Mouse (Mus musculus): ENCODE measurements around the gene Ptprc. TPM values are rescaled to one million over a fixed set of nuclear protein-coding genes. Genes with fewer than 3 reads are reported as not detected.
A peak's percentile ranks its signal among the peaks of the same experiment; 100 is the strongest.

Ptprc gene
- total and polyA plus RNA-seq, 3 experiments: 13.1 to 15.1 TPM; not detected in 1

DNA sequence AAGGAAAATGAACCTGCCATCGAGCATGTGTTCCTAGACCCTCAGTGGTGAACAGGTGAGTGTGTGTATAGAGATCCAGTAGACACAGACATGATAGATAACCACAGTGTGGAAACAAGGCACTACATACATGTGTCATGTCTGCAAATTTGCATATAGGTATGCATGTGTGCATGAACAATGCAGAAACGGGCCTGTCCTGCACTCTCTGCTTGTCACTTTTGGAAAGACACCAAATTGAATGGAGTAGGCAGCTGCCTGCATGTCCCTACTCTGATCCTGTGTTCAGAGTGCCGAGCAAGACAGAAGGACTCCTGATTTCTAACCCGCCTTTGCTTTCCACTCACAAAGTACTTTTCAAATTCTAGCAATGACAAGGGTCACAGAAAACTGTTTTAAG, 3.4 kb downstream of the Ptprc start:
- Histone ChIP-seq H3K27ac (ENCODE audit: control insufficient read depth, low read depth, low read length) (no peak overlapping the region), H3K27me3 (ENCODE audit: control insufficient read depth in 1 of 2, insufficient read depth in 2 of 2, low read length in 2 of 2) (no peaks in the 10 kb centered on the region), H3K4me1 (ENCODE audit: control insufficient read depth in 1 of 2, insufficient read depth in 2 of 2, low read length in 2 of 2) (peaks cover 5 to 7% of the 10 kb centered on the region in 2 experiments), H3K4me3 (ENCODE audit: control insufficient read depth in 1 of 2, insufficient read depth in 1 of 2, low read depth in 2 of 2, low read length in 2 of 2) (no peak overlapping the region), H3K79me2 (ENCODE audit: control insufficient read depth, insufficient read depth, low read length, poor library complexity) (peaks cover 11% of the 10 kb centered on the region), H3K9me3 (replicated peaks; ENCODE audit: insufficient read depth, low read length) (no peaks in the 10 kb centered on the region), H3K36me3 (ENCODE audit: control insufficient read depth in 1 of 2, insufficient read depth in 2 of 2, low read length in 2 of 2) (peaks cover 0 to 11% of the 10 kb centered on the region in 2 experiments; a peak in 2 of 4 replicates), H3K9ac (ENCODE audit: control insufficient read depth, low read depth, low read length, poor library complexity, severe bottlenecking) (no peak overlapping the region)
- DNase-seq (ENCODE audit: low read depth, low spot score): no peak
- TF ChIP-seq MAZ (IDR thresholded peaks at IDR 0.05; ENCODE audit: low read depth, low read length) (no peak), NRF1 (IDR thresholded peaks at IDR 0.05; ENCODE audit: insufficient read depth, low read depth, low read length, poor library complexity, severe bottlenecking) (no peak), HCFC1 (IDR thresholded peaks at IDR 0.05; ENCODE audit: low read depth, low read length) (no peak), NELFE (IDR thresholded peaks at IDR 0.05; ENCODE audit: low read depth, low read length) (no peak), BHLHE40 (IDR thresholded peaks at IDR 0.05; ENCODE audit: borderline replicate concordance, low read depth, low read length) (no peak)

DNA sequence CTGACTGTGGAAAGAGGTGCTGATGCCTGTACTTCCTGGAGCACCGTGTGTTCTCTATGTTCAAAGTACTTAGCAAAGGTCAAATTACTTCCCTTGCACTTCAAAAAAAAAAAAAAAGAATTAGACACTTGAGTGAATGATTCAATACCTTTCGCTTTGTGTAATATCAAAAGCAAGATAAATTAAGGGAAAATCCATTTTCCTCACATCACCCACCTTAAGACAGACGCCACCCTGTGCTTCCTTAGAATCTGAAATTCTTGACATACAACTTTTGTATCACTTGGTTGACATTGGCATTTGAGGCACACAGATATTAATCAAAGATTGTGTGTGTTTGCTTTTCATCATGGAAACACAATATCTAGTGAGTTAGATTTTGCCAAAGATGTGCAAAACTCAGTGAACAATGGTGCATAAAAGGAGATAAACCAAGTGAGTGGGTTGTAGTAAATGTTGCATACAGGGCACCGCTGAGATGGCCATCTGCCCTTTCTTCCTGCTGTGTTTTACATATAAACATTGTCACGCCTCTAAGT, 9.2 kb downstream of the Ptprc start:
- DNase-seq (ENCODE audit: low read depth, low spot score): no peak
- no peaks in the 10 kb centered on the region for H3K27me3 ChIP-seq (ENCODE audit: control insufficient read depth in 1 of 2, insufficient read depth in 2 of 2, low read length in 2 of 2)
- H3K36me3 ChIP-seq (ENCODE audit: control insufficient read depth in 1 of 2, insufficient read depth in 2 of 2, low read length in 2 of 2): peaks cover 0 to 2% of the 10 kb centered on the region in 2 experiments; a peak in 2 of 4 replicates
- H3K4me1 ChIP-seq (ENCODE audit: control insufficient read depth in 1 of 2, insufficient read depth in 2 of 2, low read length in 2 of 2): peaks cover 3 to 7% of the 10 kb centered on the region in 2 experiments; a peak in 3 of 4 replicates
- no peaks in the 10 kb centered on the region for H3K79me2 ChIP-seq (ENCODE audit: control insufficient read depth, insufficient read depth, low read length, poor library complexity)
- no peak overlapping the region for H3K9ac ChIP-seq (ENCODE audit: control insufficient read depth, low read depth, low read length, poor library complexity, severe bottlenecking)
- no peaks in the 10 kb centered on the region for H3K9me3 ChIP-seq (replicated peaks; ENCODE audit: insufficient read depth, low read length)
- no peak for TF ChIP-seq ZKSCAN1 (IDR thresholded peaks at IDR 0.05; ENCODE audit: low read depth, low read length)
- H3K4me3 ChIP-seq (ENCODE audit: control insufficient read depth in 1 of 2, insufficient read depth in 1 of 2, low read depth in 2 of 2, low read length in 2 of 2): no peak overlapping the region
- H3K27ac ChIP-seq (ENCODE audit: control insufficient read depth, low read depth, low read length): no peak overlapping the region

DNA sequence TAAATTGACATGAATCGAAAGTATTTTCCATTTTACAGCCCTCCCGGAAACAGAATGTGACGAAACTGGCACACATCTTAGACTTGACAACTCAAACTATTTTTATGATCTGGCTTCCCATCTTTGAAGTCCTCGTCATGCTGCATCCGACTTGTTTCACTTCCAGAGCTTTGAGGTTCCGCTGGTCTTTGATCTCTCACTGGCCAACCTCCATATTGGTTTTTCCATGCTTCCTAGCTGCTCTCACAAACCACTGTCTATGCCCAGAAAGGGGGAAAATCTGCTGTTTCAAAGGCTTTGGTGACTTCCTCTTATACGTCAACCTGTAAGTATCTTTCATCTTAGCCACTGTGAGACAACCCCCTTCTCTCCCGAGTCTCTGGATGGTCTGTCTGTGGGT, 12.9 kb downstream of the Ptprc start:
- Histone ChIP-seq H3K9me3 (replicated peaks; ENCODE audit: insufficient read depth, low read length) (no peaks in the 10 kb centered on the region), H3K9ac (ENCODE audit: control insufficient read depth, low read depth, low read length, poor library complexity, severe bottlenecking) (no peak overlapping the region), H3K27me3 (ENCODE audit: control insufficient read depth in 1 of 2, insufficient read depth in 2 of 2, low read length in 2 of 2) (no peaks in the 10 kb centered on the region), H3K27ac (ENCODE audit: control insufficient read depth, low read depth, low read length) (no peak overlapping the region), H3K36me3 (ENCODE audit: control insufficient read depth in 1 of 2, insufficient read depth in 2 of 2, low read length in 2 of 2) (peaks cover 0 to 4% of the 10 kb centered on the region in 2 experiments; a peak in 2 of 4 replicates), H3K4me3 (ENCODE audit: control insufficient read depth in 1 of 2, insufficient read depth in 1 of 2, low read depth in 2 of 2, low read length in 2 of 2) (no peak overlapping the region), H3K79me2 (ENCODE audit: control insufficient read depth, insufficient read depth, low read length, poor library complexity) (no peaks in the 10 kb centered on the region), H3K4me1 (ENCODE audit: control insufficient read depth in 1 of 2, insufficient read depth in 2 of 2, low read length in 2 of 2) (peaks cover 3 to 9% of the 10 kb centered on the region in 2 experiments; a peak in 3 of 4 replicates)
- TF ChIP-seq ZMIZ1 (IDR thresholded peaks at IDR 0.05; ENCODE audit: low read depth, low read length): no peak
- TF ChIP-seq RCOR1 (IDR thresholded peaks at IDR 0.05; ENCODE audit: low read depth, low read length): no peak
- TF ChIP-seq POLR2A (IDR thresholded peaks at IDR 0.05; ENCODE audit: control insufficient read depth in 1 of 2, insufficient read depth in 1 of 2, low read depth in 1 of 2, low read length in 2 of 2, poor library complexity in 1 of 2): no peak
- TF ChIP-seq MAZ (IDR thresholded peaks at IDR 0.05; ENCODE audit: low read depth, low read length): no peak
- TF ChIP-seq SIN3A (IDR thresholded peaks at IDR 0.05; ENCODE audit: low read length): no peak
- TF ChIP-seq NRF1 (IDR thresholded peaks at IDR 0.05; ENCODE audit: insufficient read depth, low read depth, low read length, poor library complexity, severe bottlenecking): no peak
- TF ChIP-seq TCF12 (IDR thresholded peaks at IDR 0.05; ENCODE audit: low read depth, low read length): no peak
- no peak for TF ChIP-seq ZNF384 (IDR thresholded peaks at IDR 0.05; ENCODE audit: low read depth, low read length)
- TF ChIP-seq JUND (IDR thresholded peaks at IDR 0.05; ENCODE audit: low read depth, low read length): no peak
- TF ChIP-seq ETS1 (IDR thresholded peaks at IDR 0.05; ENCODE audit: low read depth, low read length): no peak
- no peak for TF ChIP-seq KAT2A (conservative IDR thresholded peaks at IDR 0.05; ENCODE audit: low read depth, low read length)
- no peak for TF ChIP-seq ZC3H11A (IDR thresholded peaks at IDR 0.05; ENCODE audit: low read depth, low read length)
- TF ChIP-seq CHD2 (IDR thresholded peaks at IDR 0.05; ENCODE audit: low read length): no peak
- TF ChIP-seq MAX (IDR thresholded peaks at IDR 0.05; ENCODE audit: low read length): no peak
- no peak for TF ChIP-seq GATA1 (IDR thresholded peaks at IDR 0.05; ENCODE audit: low read depth, low read length)
- no peak for TF ChIP-seq GABPA (IDR thresholded peaks at IDR 0.05; ENCODE audit: low read depth, low read length)
- DNase-seq (ENCODE audit: low read depth, low spot score): peak; percentile 25

All from MEL (cell line).